Mouse (Mus musculus) intestine, postnatal 0 days (tissue): ENCODE measurements around the gene Odf3l1. TPM values are rescaled to one million over a fixed set of nuclear protein-coding genes. Genes with fewer than 3 reads are reported as not detected.

Source experiments
- ATAC-seq: fragments of 200-750 bp; cut with Nextera tagmentation; 2 replicates; pipeline ENCODE4 v1.8.0; 2017; ENCODE audit warnings: mild to moderate bottlenecking, moderate TSS enrichment, moderate library complexity
- H3K27ac ChIP-seq: fragments of 300-500 bp; sonication (generic); 2 replicates; pipeline ENCODE4 v1.5.1; 2014; ENCODE audit warnings: mild to moderate bottlenecking, low read depth, low read length, moderate library complexity
- H3K27me3 ChIP-seq: fragments of 300-500 bp; sonication (generic); replicated peaks from 2 replicates; pipeline ENCODE4 v1.6.1; 2014; ENCODE audit warnings: low read length, mixed read lengths; ENCODE audit not compliant: control insufficient read depth, insufficient read depth
- H3K36me3 ChIP-seq: fragments of 300-500 bp; sonication (generic); 2 replicates; pipeline ENCODE4 v1.6.1; 2014; ENCODE audit warnings: mild to moderate bottlenecking, moderate library complexity; ENCODE audit not compliant: control insufficient read depth, insufficient read depth
- H3K4me1 ChIP-seq: fragments of 300-500 bp; sonication (generic); replicated peaks from 2 replicates; pipeline ENCODE4 v1.6.1; 2014; ENCODE audit warnings: antibody characterized with exemption, low read length, mixed read lengths; ENCODE audit not compliant: control insufficient read depth, insufficient read depth
- H3K4me2 ChIP-seq: fragments of 300-500 bp; sonication (generic); replicated peaks from 2 replicates; pipeline ENCODE4 v1.6.1; 2014; ENCODE audit warnings: low read depth, mild to moderate bottlenecking, moderate library complexity
- H3K4me3 ChIP-seq: fragments of 300-500 bp; sonication (generic); 2 replicates; pipeline ENCODE4 v1.5.1; 2014; ENCODE audit warnings: low read depth, low read length
- H3K9ac ChIP-seq: fragments of 300-500 bp; sonication (generic); 2 replicates; pipeline ENCODE4 v1.6.1; 2014; ENCODE audit warnings: mild to moderate bottlenecking, low read depth, low read length
- H3K9me3 ChIP-seq: fragments of 300-500 bp; sonication (generic); 2 replicates; pipeline ENCODE4 v1.6.1; 2016; ENCODE audit warnings: mixed run types; ENCODE audit not compliant: control insufficient read depth
- CTCF ChIP-seq: sonication (generic); IDR thresholded peaks from 2 replicates; pipeline ENCODE4 v1.5.1; 2016; ENCODE audit warnings: low read depth, mild to moderate bottlenecking, control low read depth, antibody characterized with exemption, moderate library complexity
- WGBS: fragments of 180-500 bp; shearing (Covaris S2); extraction: QIAGEN DNeasy Blood & Tissue Kit; methylation state at CpG from one replicate; pipeline ENCODE4 v1.1.7; 2014; 5-methylcytosine and 5-hydroxymethylcytosine counted together
- polyA plus RNA-seq: library from polyadenylated mRNA; unstranded; fragments of >200 nt; fragmentation: Nextera tagmentation; extraction: Ambion mirVana; gene quantifications from 2 replicates; pipeline ENCODE4 v1.2.1, GENCODE M21; 2015

Odf3l1 gene
- polyA plus RNA-seq, 1 experiment from 2014 or later: 0.70 TPM

GRCm38 (mm10) chr9:56835152-56835551 is 29.3 kb downstream of the Odf3l1 start:
- Histone ChIP-seq H3K4me1 (no peaks in the 10 kb centered on the region), H3K9ac (no peak overlapping the region), H3K36me3 (no peaks in the 10 kb centered on the region), H3K9me3 (no peaks in the 10 kb centered on the region), H3K4me2 (no peak overlapping the region), H3K27ac (no peak overlapping the region), H3K4me3 (no peak overlapping the region), H3K27me3 (no peaks in the 10 kb centered on the region)
- 65% methylated on average over 5 of the region's 5 CpGs for WGBS
- no peak for TF ChIP-seq CTCF
- ATAC-seq: no peak

GRCm38 (mm10) chr9:56832900-56833299 is 31.6 kb downstream of the Odf3l1 start:
- whole genome bisulfite sequencing: 47% methylated on average over 6 of the region's 6 CpGs
- no peak overlapping the region for H3K4me2 ChIP-seq
- TF ChIP-seq CTCF: no peak
- H3K27ac ChIP-seq: no peak overlapping the region
- ATAC-seq: no peak
- no peaks in the 10 kb centered on the region for H3K36me3 ChIP-seq
- no peaks in the 10 kb centered on the region for H3K27me3 ChIP-seq
- no peak overlapping the region for H3K4me3 ChIP-seq
- no peaks in the 10 kb centered on the region for H3K4me1 ChIP-seq
- H3K9me3 ChIP-seq: no peaks in the 10 kb centered on the region
- H3K9ac ChIP-seq: no peak overlapping the region

GRCm38 (mm10) chr9:56831904-56832303 is 32.6 kb downstream of the Odf3l1 start:
- Histone ChIP-seq H3K4me2 (no peak overlapping the region), H3K27me3 (no peaks in the 10 kb centered on the region), H3K9ac (no peak overlapping the region), H3K4me3 (no peak overlapping the region), H3K9me3 (no peaks in the 10 kb centered on the region), H3K27ac (no peak overlapping the region), H3K4me1 (no peaks in the 10 kb centered on the region), H3K36me3 (no peaks in the 10 kb centered on the region)
- TF ChIP-seq CTCF: no peak
- 80% methylated on average over 3 of the region's 3 CpGs for WGBS
- ATAC-seq: no peak

- Histone ChIP-seq H3K9me3 (no peaks in the 10 kb centered on the region), H3K4me1 (no peaks in the 10 kb centered on the region), H3K9ac (no peak overlapping the region), H3K36me3 (no peaks in the 10 kb centered on the region), H3K4me3 (no peak overlapping the region), H3K4me2 (no peak overlapping the region), H3K27me3 (peaks cover 4% of the 10 kb centered on the region; the same call in 1 of the 2 replicates), H3K27ac (no peak overlapping the region)
- no peak for ATAC-seq
- TF ChIP-seq CTCF: no peak
- 35% methylated on average over 4 of the region's 4 CpGs for WGBS
Measured at GRCm38 (mm10) chr9:56830162-56830561, 34.3 kb downstream of the Odf3l1 start.

- Histone ChIP-seq H3K4me1 (no peaks in the 10 kb centered on the region), H3K27ac (no peak overlapping the region), H3K4me3 (no peak overlapping the region), H3K9ac (no peak overlapping the region), H3K9me3 (no peaks in the 10 kb centered on the region), H3K4me2 (no peak overlapping the region), H3K36me3 (no peaks in the 10 kb centered on the region), H3K27me3 (peaks cover 4% of the 10 kb centered on the region; the same call in 1 of the 2 replicates)
- 79% methylated on average over 6 of the region's 6 CpGs for WGBS
- no peak for ATAC-seq
- no peak for TF ChIP-seq CTCF
Measured at GRCm38 (mm10) chr9:56828841-56829240, 35.6 kb downstream of the Odf3l1 start.

GRCm38 (mm10) chr9:56828146-56828545 is 36.3 kb downstream of the Odf3l1 start:
- no peak overlapping the region for H3K9ac ChIP-seq
- H3K27ac ChIP-seq: no peak overlapping the region
- H3K4me2 ChIP-seq: no peak overlapping the region
- no peak overlapping the region for H3K4me3 ChIP-seq
- ATAC-seq: no peak
- H3K4me1 ChIP-seq: no peaks in the 10 kb centered on the region
- peaks cover 4% of the 10 kb centered on the region; the same call in 1 of the 2 replicates for H3K27me3 ChIP-seq
- H3K9me3 ChIP-seq: no peaks in the 10 kb centered on the region
- H3K36me3 ChIP-seq: no peaks in the 10 kb centered on the region
- TF ChIP-seq CTCF: no peak
- WGBS: 52% methylated on average over 9 of the region's 9 CpGs
